Mouse (Mus musculus): ENCODE measurements at regions not wholly inside any gene's neighbourhood (a gene's known extent, or its start where the extent isn't known, plus 50 kb on each side); places are given as distances from the start of the nearest gene placed in this dataset.

DNA sequence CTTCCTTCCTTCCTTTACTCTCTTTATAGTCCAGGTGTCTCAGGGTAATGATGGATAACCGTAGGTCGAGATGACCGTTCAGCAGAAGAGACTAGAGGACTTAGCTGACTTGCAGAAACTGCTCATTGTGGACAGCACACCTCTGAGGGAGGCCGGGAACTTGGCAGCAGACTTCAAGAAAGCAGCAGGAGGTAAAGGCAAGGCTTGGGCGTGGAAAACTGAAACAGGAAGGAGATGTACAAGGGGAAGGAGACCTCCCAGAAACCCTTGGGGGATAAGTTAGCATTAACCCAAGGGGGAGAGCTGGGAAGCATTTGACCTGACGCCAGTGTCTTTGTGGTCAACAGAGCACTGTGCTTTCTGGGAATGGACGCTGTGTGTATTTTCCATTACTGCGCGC lies 58.8 kb upstream of the Vangl1 start:
- WGBS, result 62% methylated on average over 9 of the region's 9 CpGs
- no peaks in the 10 kb centered on the region for H3K36me3 ChIP-seq
- no peak overlapping the region for H3K4me2 ChIP-seq
- ATAC-seq (ENCODE audit: insufficient read depth, low FRiP score, low read depth), result no peak
- no peak overlapping the region for H3K27ac ChIP-seq
- no peaks in the 10 kb centered on the region for H3K9me3 ChIP-seq
- no peak overlapping the region for H3K9ac ChIP-seq
- no peak overlapping the region for H3K4me3 ChIP-seq (replicated peaks)
- no peaks in the 10 kb centered on the region for H3K27me3 ChIP-seq (replicated peaks)
- H3K4me1 ChIP-seq, result no peaks in the 10 kb centered on the region

DNA sequence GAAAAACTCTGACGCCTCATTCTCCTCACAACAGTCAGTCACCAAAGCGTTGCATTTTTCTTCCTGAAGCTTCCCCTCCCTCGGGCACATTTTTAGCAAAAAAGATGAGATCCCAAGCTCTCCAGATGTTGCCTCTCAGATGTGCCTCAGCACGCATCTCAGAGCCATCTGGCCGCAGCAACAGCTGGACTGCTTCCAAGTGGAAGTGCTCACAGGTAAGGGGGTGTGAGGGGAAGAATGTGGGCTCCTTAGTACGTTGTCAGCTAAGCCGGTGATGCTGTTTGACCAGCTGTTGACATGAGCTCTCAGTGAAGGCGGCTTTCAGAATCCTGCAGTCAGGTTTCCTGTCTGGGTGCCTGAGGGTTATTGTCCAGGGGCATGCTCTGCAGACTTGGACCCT lies 58.2 kb upstream of the Vangl1 start:
- no peak overlapping the region for H3K27ac ChIP-seq
- H3K4me3 ChIP-seq (replicated peaks), result no peak overlapping the region
- no peaks in the 10 kb centered on the region for H3K4me1 ChIP-seq
- H3K27me3 ChIP-seq (replicated peaks), result no peaks in the 10 kb centered on the region
- H3K4me2 ChIP-seq, result no peak overlapping the region
- 17% methylated on average over 8 of the region's 8 CpGs for WGBS
- H3K9me3 ChIP-seq, result no peaks in the 10 kb centered on the region
- no peak overlapping the region for H3K9ac ChIP-seq
- ATAC-seq (ENCODE audit: insufficient read depth, low FRiP score, low read depth), result no peak
- no peaks in the 10 kb centered on the region for H3K36me3 ChIP-seq

DNA sequence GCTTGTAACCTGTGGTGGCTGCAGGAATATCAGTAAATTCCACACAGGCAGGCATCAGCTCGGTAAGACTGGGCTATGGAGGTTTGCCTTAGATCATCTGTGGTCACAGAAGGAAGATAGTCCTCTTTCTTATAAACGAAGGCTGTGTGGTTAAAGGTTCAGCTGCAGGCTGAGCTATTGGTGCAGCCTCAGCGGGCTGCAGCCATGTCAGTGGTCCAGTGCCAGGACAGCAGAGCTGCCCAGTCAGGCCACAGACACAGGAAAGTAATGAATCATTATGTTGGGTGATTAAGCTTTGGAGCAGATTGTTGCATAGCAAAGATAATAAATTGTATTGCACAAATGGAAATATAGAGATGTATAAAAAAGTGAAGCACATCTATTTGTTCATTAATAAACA lies 57.0 kb upstream of the Vangl1 start:
- no peak for ATAC-seq (ENCODE audit: insufficient read depth, low FRiP score, low read depth)

More for the DNA sequence above, 57.0 kb upstream of the Vangl1 start:
- WGBS, result 59% methylated on average over 3 of the region's 3 CpGs
- no peak overlapping the region for H3K4me3 ChIP-seq (replicated peaks)
- no peak overlapping the region for H3K27ac ChIP-seq
- H3K9ac ChIP-seq, result no peak overlapping the region
- H3K36me3 ChIP-seq, result no peaks in the 10 kb centered on the region
- no peaks in the 10 kb centered on the region for H3K4me1 ChIP-seq
- no peaks in the 10 kb centered on the region for H3K27me3 ChIP-seq (replicated peaks)
- no peak overlapping the region for H3K4me2 ChIP-seq
- no peaks in the 10 kb centered on the region for H3K9me3 ChIP-seq

All from stomach, embryonic 15.5 days (tissue).